9 mouse cellular contexts compared by ENCODE assay signal in the genomic region with DNA sequence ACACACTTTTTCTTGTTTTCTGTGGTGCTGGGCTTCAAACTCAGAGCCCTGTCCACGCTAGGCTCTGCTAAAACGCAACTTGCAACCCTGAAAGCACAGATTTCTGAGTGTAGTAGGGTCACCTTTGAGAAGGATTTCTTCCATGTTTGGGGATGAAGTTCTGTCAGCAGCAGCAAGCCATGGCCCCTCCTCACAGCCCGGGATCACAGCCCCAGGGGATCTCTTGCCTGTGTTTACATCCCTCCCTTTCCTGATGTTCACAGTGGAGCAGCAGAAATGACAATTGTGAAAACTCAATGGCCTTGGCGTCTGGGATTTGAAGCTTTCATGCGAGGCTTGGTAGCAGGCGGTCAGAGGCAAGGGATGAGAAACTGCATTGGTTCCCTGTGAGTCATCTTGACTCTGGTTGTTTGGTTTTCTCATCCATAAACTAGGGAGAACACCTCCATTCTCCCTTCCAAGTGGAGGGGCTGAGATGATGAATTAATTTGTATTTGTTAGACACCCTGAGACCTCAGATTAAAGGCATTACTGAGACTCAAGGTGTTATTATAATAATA. TPM values are rescaled to one million over a fixed set of nuclear protein-coding genes. Genes with fewer than 3 reads are reported as not detected.
DNase-seq lines count a peak whose midpoint lies in the region; ATAC-seq and TF ChIP-seq lines count a peak whose summit lies in the region.
"Had no signal": no experiment of that assay in that cellular context is flagged by ENCODE, and none has a peak within 500 bp of the region (broad histone marks: within the 10 kb centered on the region; RNA-seq: fewer than 3 reads in every experiment).

Gene Plekhg3 (plus strand): TSS at position 312 of the 560 bp plus-strand sequence.

- no peaks in the 10 kb centered on the region for H3K9me3 ChIP-seq in limb, embryonic 13.5 days

- peaks cover 26% of the 10 kb centered on the region for H3K27me3 ChIP-seq in limb, embryonic 13.5 days

- H3K36me3 ChIP-seq in limb, embryonic 13.5 days: no peaks in the 10 kb centered on the region

- DNase-seq in layer of hippocampus, adult 2 months (ENCODE audit: low spot score in 2 of 2): no peak
- no peak for DNase-seq in layer of hippocampus, adult 9-10 months (ENCODE audit: low spot score)
- DNase-seq in Muller cell, postnatal 12 days (ENCODE audit: inconsistent ontology term): peak; percentile 52
- DNase-seq in embryo, embryonic 10.5 days (ENCODE audit: low spot score): no peak
- DNase-seq in right cerebral cortex, postnatal 10 days (ENCODE audit: low spot score in 2 of 2): no peak
- DNase-seq in testis, postnatal 14 days (ENCODE audit: low spot score): no peak
- DNase-seq: kidney, adult 18-20 months had no signal

- TF ChIP-seq POLR2A in embryonic fibroblast, embryonic 13.5 days (IDR thresholded peaks at IDR 0.05; ENCODE audit: low read depth, low read length): no peak

- no peak within 1 kb of the TSS for H3K4me3 ChIP-seq in layer of hippocampus, adult 2 months
- H3K4me3 ChIP-seq in embryonic fibroblast, embryonic 13.5 days (ENCODE audit: insufficient read depth, low read length): no peak within 1 kb of the TSS
- H3K4me3 ChIP-seq in limb, embryonic 13.5 days: no peak within 1 kb of the TSS

- ATAC-seq in limb, embryonic 13.5 days (ENCODE audit: low FRiP score, low read depth): no peak

- peaks cover 9% of the 10 kb centered on the region for H3K4me1 ChIP-seq in embryonic fibroblast, embryonic 13.5 days (ENCODE audit: control insufficient read depth, insufficient read depth, low read length)
- H3K4me1 ChIP-seq in limb, embryonic 13.5 days: peaks cover 39% of the 10 kb centered on the region

- TF ChIP-seq CTCF in layer of hippocampus, adult 2 months (conservative IDR thresholded peaks at IDR 0.05): no peak
- no peak for TF ChIP-seq CTCF in embryonic fibroblast, embryonic 13.5 days (IDR thresholded peaks at IDR 0.05; ENCODE audit: borderline replicate concordance, insufficient read depth, low read length)

- WGBS in limb, embryonic 13.5 days: 47% methylated on average over 6 of the region's 6 CpGs

- H3K9ac ChIP-seq in limb, embryonic 13.5 days: no peak within 1 kb of the TSS

- H3K4me2 ChIP-seq in limb, embryonic 13.5 days (replicated peaks): peak within 1 kb of the TSS; percentile 96; the same call in 1 of the 2 replicates

- H3K27ac ChIP-seq in layer of hippocampus, adult 2 months: no peak within 1 kb of the TSS
- no peak within 1 kb of the TSS for H3K27ac ChIP-seq in embryonic fibroblast, embryonic 13.5 days (ENCODE audit: insufficient read depth, low read length)
- H3K27ac ChIP-seq in limb, embryonic 13.5 days: no peak within 1 kb of the TSS

RNA-seq across cellular contexts. Expression of gene Plekhg3, which starts in this region (rescaled TPM):
- total RNA-seq in layer of hippocampus, adult 2 months (2021): 10 to 100 TPM; 22.9 to 24.4 TPM
- 21.8 and 25.1 TPM in 2 replicates for polyA plus RNA-seq in embryonic fibroblast, embryonic 13.5 days (2011; ENCODE audit: insufficient read length, low read depth, missing spikeins)
- polyA plus RNA-seq in limb, embryonic 13.5 days (2015; fragmentation: Nextera tagmentation; extraction: Ambion mirVana): 5.6 and 7.2 TPM in 2 replicates
